Mouse (Mus musculus) brain, embryonic 14.5 days (tissue): Measurements from ENCODE around the gene Map4k3. TPM values are rescaled to one million over a fixed set of nuclear protein-coding genes. Genes with fewer than 3 reads are reported as not detected.
"Not testable (repeated sequence)": the region's sequence is repeated elsewhere in the genome, so short reads cannot be mapped to it uniquely, and the experiment has no call there.

ENCODE experiments used
- DNase-seq: peaks from one replicate; pipeline ENCODE4 v3.0.0-alpha.2; 2011; ENCODE audit warnings: low read depth
- CTCF ChIP-seq: fragments of 200-500 bp; IDR thresholded peaks from 2 replicates; pipeline ENCODE4 v1.5.1; 2012; ENCODE audit warnings: inconsistent platforms, mild to moderate bottlenecking, moderate library complexity, borderline replicate concordance; ENCODE audit not compliant: insufficient read depth, insufficient read length; ENCODE audit errors: extremely low read depth
- POLR2A ChIP-seq: fragments of 200-500 bp; IDR thresholded peaks from 2 replicates; pipeline ENCODE4 v1.6.1; 2012; ENCODE audit warnings: mild to moderate bottlenecking, inconsistent platforms, borderline replicate concordance; ENCODE audit not compliant: poor library complexity, insufficient read depth, insufficient read length, severe bottlenecking; ENCODE audit errors: extremely low read depth
- polyA plus RNA-seq: library from polyadenylated mRNA; depleted of rRNA; stranded (reverse); fragments of >200 nt; gene quantifications from 2 replicates; pipeline ENCODE4 v1.2.3, GENCODE M21; 2012; rRNA removed

Map4k3 gene
- polyA plus RNA-seq, 1 experiment, result 55.3 TPM

GRCm38 (mm10) chr17:80543646-80544045 is 184.6 kb downstream of the Map4k3 start:
- no peak for TF ChIP-seq POLR2A
- no peak for TF ChIP-seq CTCF
- DNase-seq, result no peak

DNA sequence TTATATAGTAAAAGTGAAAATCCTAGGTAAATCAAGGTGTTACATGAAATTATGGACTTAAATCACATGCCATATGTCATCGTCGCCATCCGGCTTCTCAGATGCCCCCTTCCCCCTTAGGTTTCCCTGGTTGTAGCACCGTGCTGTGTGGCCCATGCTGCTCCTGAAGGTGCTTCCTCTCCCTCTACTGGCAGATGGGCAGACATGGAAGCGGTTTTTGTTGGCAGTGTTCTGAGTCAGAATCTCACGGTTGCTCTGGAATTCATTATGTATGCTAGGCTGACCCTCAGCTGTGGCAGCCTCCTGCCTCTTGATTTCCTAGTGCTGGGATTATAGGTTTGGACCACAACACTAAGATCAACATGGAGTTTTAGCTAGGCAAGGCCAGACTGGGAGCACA is 191.1 kb downstream of the Map4k3 start:
- peak; percentile 18 for DNase-seq
- TF ChIP-seq CTCF, result no peak
- no peak for TF ChIP-seq POLR2A

DNA sequence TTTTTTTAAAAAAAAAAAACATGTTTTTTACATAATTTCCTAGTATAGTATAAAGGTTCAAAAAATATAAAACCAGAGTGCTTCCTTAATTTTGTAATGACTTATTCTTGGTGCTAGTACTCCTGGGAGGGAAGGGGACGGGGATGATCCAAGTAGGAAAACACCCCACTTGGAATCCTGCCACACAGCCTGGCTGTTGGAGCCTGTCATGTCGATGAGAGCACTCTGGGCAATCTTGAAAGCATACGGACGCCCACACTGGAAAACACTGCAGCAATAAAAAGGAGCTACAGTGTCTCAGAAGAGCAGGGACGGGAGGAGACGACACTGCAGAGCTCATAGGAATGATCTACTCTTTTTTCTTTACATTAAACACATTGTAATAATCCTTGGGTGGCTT is 192.7 kb downstream of the Map4k3 start:
- TF ChIP-seq CTCF (no peak), POLR2A (no peak)
- DNase-seq, result peak; percentile 59

DNA sequence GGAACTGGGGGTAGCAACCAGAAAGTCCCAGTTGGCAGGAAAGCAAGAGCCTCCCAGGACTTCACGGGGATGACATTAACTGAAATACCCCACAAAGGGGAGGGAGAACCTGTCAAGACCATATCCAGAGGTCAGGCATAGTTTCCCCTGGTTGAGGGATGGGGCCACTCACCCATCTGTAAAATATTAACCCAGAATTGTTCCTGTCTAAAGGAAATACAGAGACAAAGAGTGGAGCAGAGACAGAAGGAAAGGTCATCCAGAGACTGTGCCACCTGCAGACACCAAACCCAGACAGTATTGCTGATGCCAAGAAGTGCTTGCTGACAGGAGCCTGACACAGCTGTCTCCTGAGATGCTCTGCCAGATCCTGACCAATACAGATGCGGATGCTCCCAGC is 196.9 kb downstream of the Map4k3 start:
- DNase-seq, result not testable (repeated sequence)

Other genes starting within 250 kb of the Map4k3 start
- 11.9 and 21.9 TPM in 2 replicates for gene Sos1, start 248.0 kb downstream of the Map4k3 start, polyA plus RNA-seq
- gene Cdkl4, start 150.7 kb downstream of the Map4k3 start, polyA plus RNA-seq, result 2.6 and 3.3 TPM in 2 replicates
- gene Tmem178, start 216.1 kb upstream of the Map4k3 start, polyA plus RNA-seq, result 31.8 and 38.1 TPM in 2 replicates